Mouse (Mus musculus) kidney, postnatal 25 days (tissue): ENCODE measurements around the gene Dock6.
A peak's percentile ranks its signal among the peaks of the same experiment; 100 is the strongest.
"Not testable (repeated sequence)": the region's sequence is repeated elsewhere in the genome, so short reads cannot be mapped to it uniquely, and the experiment has no call there.

Source experiments
- DNase-seq, 2 experiments: peaks; one replicate each; pipeline ENCODE4 v3.0.0; 2021; ENCODE audit warnings: mixed read lengths in 2 of 2

Gene Dock6

DNA sequence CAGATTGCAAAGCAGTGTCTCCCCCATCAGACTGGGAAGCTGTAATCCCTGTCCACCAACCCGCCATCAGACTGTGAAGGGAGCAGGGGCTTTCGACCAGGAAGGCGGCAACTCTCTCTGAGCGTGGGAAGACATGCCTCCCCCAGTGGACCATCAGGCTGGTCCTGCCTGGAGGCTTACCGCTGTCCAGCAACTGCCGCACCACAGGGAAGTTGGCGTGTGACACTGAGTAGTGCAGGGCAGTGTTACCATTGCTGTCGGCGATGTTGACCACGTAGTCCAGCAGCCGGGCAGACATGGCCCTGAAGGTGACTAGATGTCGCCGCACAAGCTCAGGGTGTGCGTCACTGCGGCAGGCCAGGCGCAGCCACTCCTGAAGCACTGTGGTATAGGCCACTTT lies 78.1 kb downstream of the Dock6 start:
- DNase-seq: no peak

DNA sequence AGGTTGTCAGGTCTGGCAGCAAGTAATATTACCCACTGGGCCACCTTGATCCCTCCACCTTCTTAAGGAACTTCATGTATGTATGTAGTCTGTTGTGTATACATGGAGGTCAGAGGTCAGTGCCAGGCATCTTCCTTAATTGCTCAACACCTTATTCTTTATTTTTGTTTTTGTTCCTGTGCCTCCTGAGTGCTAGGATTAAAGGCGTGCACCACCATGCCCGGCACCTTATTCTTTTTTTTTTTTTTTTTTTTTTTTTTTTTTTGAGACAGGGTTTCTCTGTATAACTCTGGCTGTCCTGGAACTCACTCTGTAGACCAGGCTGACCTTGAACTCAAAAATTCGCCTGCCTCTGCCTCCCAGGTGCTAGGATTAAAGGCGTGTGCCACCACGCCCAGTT lies 79.0 kb downstream of the Dock6 start:
- not testable (repeated sequence) for DNase-seq

DNA sequence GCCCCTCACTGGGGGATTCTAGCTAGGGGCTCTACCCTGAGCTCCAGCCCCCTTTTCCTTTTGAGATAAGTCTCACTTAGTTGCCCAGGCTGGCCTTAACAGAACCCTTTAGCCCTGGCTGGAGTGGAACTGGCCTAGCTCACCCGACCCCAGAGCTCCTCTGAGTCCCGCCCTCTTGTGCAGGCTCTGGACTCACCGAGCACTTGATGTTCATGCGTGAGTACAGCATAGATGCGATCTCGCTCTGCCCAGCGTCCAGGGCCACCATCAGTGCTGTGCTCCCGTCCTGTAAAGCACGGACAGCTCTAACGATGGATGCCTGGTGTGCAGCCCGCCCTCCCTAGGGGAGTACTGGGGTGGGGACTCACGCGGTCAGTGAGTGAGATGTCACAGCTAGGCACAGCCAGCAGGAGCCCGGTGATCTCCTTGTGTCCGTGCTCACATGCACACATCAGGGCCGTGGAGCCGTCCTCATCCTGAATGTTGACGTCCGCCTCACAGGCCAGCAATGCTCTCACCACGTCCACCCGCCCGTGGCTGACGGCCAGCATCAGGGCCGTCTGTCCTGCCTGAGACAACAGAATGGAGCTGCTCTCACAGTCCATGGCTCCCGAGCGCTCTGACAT lies 82.8 kb downstream of the Dock6 start:
- peak in 1 of 2 experiments; percentile 54 for DNase-seq

DNA sequence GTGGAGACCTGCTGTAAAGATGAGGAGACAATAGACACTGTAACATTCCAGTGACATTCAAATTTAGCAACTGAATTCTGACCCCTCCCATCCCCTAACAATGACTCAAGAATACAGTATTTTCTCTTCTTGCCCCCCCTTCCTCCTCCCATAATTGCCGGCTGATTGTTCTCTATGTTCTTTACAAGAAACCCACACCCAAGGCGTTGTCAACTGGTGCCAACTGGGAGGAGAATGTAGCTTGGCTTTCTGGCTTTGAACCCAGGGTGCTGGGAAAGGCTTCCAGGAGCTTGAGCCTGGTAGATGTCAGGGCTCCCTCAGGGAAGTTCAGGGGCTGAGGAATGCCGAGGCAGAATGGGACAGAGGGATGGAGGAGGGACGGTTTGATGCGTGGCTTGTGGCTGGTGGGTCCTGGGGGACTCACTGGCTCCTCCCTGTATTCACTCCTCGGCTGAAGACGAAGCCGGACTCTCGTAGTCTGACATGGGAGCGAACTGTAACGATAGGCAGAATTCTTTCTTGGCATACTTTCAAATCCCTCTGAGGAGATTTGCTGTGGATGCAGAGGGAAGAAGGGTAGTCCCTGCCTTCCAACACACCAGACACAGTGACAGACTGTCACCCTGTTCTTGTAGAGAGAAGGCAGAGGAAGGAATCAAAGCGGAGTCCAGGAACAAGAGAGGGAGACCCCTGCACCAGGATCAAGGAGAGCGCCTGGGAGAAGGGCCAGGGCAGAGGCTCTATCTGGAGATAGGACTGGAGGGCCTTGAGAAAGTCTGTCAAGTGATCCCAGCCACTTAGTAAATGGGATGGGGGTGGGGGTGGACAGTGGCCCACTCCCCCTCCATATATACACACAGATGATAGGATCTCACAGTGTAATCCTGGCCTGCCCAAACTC lies 83.7 kb downstream of the Dock6 start:
- peak in 1 of 2 experiments; percentile 47 for DNase-seq

DNA sequence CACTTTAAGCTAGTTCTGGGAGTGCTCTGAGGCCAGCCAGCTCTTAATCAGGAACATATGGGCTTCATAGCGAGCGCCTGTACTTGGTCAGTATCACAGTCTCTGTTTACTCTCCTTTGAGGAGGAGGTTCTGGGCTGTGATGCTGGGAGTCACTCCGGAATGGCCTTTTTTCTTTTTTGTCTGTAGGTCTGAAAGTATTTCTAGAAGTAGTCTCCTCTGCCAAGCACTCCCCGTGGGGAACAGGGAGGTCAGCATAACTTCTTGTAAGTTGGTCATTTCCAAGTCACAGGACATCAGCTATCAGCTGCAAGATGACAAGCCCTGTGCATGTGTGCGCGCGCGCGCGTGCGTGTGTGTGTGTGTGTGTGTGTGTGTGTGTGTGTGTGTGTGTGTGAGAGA lies 84.5 kb downstream of the Dock6 start:
- peak in 1 of 2 experiments; percentile 65 for DNase-seq

DNA sequence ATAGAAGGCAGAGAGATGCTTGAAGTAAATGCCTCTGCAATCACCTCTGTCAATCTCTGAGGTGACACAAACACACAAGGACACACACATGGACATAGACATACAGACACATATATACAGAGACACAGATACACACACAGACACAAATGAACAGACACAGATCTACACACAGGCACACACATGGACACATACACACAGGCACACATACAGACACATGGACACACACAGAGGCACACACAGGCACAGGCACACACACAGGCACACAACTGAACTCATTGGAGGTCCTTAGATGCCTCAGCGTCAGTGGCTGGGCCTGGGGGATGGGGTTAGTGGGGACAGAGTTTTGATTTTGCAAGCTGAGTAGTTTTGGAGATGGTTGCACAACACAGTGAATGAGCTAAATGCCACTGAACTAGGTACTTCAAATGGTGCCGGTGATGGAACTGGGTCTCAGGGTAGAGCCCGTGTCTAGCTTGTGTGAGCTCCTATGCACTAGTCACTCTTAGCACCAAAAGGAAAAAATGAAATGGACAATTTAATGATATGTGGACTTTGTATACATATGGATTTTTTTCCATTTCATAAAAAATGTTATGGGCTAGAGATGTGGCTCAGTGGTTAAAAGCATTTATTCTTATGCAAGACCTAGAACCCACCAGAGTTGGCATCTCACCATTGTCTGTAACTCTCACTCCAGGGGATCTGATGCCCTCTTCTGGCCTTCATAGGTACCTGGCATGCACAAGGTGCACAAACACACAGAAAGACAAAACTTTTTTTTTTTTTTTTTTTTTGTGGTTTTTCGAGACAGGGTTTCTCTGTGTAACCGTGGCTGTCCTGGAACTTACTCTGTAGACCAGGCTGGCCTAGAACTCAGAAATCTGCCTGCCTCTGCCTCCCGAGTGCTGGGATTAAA lies 88.1 kb downstream of the Dock6 start:
- no peak for DNase-seq

DNA sequence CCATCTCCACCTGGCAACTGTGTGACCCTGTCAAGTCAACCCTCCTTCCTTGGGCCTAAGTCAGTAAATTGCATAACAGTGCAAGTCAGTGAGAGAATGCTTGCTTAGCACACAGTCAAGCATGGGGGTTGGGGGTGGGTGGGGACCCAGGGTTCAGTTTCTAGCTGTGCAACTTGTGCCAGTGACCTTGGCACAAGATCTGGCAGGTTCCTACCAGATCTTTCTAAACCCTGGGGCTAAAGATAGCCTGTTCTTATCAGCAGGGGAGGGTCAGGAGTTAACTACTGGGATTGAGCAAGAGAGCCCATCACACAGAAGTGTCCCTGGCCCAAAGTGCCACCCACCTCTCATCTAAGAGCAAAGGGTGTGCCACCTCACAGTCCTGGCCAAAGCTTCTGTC lies 90.3 kb downstream of the Dock6 start:
- DNase-seq: peak in 1 of 2 experiments; percentile 55

DNA sequence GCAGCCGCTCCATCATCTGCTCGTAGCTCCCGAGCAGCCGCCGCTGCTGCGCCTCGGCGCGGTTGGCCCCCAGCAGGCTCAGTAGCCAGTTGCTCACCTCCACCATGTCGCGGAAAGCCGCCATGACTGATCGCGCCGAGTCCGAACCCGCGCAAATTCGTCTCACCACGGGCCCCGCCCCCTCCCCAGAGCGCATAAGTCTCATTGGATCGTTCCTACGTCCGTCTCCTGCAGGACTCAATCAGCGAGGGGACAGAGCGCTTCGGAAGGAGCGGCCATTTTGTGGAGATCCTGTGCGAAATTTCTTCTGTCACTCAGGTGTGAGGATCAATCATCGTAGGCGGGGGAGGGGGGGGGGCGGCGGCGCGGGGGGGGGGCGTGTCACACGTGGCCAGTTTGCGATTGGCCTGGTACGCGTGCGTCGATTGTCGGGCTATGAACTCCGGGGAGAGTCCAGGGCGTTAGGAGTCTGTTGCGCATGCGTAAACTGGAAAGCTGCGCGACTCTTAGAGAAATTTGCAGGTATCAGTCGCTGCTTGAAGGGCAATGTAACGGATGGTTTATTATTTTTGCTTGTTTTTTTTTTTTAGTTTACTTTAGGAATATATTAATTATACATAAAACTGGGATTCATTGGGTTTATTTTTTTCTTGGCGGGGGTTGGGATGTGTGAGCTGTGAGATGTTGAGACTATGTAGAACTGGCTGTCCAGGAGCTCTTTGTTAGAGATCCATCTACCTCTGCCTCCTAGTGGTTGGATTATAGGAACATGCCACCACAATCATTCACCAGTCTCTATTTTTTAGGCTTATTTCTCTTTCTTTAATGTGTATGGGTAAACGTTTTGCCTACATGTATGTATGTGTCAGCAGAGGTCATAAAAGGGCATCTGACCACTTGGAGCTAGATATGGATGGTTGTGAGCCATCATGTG lies 92.0 kb downstream of the Dock6 start, which contains the start of gene Spc24:
Gene Spc24 (minus strand): TSS at position 149 of the 934 bp plus-strand sequence.
- DNase-seq: peak; percentile 95 to 98

DNA sequence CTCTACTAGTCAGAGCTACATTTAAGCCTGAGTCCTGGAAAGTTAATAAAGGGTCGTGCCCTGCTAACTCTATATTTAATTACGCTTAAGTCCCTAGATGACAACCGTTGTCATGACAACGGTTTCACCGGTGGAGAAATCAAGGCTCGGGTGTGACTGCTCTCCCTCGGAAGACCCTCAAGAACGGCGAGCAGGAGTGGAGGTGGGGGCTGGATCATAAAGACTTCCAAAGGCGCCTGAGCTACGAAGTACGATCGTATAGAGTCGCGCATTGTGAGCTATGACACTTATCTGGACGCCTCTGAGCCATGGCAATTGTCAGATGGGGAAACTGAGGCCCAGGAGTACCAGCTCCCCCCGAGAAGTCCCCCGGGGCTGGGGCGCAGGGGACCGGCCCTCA lies 92.7 kb downstream of the Dock6 start:
- no peak for DNase-seq

DNA sequence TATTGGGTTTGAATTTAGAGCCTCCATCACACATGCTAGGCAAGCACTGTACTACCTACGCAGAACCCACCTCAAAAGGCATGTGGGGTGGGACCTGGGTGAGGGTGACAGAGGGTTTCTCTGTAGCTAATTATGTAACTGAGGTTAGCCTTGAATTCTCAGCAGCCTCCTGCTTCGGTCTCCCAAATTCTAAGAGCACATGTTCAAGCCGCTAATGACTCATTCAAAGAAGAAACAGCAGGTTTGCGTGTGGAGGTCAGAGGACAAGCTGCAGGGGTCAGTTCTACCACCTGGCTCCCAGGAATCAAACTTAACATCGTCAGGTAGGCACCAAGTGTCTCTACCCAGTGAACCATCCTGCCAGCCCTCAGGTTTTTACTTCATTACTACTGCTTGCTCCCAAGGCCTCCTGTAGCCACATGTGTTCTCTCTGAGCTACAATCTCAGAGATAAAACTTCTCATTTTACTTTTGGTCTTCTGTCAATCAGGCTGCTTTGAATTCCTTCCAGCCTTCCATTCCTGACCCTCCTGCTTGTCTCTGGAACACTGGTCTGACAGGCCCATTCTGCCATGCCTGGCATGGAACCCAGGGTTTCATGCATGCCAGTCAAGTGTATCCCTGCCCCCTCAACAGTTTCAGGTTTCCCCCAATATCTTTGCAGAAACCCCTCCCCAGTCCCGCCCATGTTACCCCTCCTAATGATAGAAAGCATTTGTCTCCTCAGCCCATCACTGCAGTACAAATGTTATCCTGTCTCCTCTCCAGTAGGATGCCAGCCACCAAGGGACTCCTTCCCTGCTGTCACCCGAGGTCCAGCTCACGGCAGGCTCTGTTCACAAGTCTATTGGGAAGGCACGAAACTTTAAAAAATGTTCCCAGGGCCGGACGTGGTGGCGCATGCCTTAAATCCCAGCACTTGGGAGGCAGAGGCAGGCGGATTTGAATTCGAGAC lies 93.6 kb downstream of the Dock6 start:
- DNase-seq: no peak

DNA sequence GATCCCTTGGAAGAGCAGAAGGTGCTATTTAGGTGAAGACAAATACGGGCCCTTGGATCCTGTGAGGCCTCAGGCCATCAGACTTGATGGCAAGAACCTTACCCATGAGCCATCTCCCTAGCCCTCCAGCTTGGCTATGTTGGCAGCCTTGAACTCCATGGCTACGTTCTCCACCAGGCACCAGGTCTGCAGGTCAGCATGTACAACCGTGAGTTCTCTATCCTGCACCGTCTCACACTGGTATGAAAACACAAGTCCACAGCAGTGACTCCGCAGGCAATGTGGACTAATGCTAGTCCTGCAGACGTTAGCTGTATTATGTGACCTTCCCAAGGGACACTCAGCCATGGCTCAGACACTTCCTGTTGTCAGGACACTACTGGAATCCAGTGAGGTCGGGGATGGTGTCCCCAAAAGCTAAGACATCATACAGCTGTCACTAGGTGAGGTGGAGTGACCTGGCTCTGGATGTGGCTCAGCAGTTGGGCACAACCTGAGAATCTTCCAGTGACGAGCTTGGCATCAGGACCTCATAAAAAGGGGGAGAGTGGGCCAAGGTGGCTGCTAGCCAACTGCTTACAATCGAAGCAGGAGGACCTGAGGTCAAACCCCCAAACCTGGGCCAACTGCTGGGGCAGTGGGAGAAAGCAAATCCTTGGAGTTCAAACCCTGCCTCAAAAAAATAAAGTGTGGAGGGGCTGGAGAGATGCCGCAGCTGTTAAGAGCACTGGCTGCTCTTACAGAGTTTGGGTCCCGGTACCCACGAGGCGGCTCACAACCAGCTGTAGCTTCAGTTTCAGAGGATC lies 97.7 kb downstream of the Dock6 start:
- DNase-seq: peak; percentile 33 to 64

DNA sequence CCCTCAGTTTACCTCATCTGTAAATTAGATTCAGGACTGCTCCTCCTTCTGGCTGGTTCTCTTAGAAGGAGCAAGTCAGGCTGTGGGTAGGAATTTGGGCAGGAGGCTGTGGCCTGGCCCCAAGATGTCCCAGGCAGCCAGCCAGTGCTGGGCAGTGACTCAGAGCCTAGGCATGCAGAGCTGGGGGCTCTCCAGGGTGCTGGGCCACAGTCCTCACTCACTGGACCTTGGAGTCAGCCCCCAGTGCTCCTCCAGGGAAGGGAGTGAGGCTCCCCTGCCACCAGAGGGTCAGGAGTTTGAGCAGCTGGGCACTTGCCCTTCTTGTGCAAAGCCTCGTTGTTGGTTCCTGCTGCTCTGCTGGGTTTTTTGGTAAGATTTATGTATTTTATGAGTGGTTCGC lies 98.4 kb downstream of the Dock6 start:
- peak; percentile 70 to 89 for DNase-seq

DNA sequence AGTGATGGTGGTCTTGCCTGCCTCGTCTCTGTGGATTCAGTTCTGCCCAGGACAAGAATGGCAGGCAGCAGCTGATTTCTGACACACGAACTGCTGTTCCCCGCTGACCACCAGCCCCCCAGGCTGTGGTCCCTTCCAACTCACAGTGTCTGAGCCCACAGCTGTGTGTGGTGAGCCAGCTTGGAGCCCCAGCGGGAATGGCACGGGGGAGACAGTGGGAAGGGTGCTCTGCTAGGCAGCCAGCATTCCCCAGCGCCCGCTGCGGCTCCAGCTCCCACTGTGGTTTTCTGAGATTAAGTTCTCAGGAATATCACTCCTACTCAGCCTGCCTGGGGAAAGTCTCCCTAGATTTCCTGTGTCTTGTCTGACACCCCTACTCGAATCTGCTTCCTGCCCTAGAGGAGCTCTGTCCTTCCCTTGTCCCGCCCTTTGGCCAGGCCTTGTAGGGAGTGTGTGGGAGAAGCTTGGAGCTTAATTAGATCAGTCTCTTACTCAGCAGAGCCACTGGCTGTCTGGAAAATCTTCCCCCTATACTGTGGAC lies 100.1 kb downstream of the Dock6 start:
- DNase-seq: peak; percentile 66 to 87

DNA sequence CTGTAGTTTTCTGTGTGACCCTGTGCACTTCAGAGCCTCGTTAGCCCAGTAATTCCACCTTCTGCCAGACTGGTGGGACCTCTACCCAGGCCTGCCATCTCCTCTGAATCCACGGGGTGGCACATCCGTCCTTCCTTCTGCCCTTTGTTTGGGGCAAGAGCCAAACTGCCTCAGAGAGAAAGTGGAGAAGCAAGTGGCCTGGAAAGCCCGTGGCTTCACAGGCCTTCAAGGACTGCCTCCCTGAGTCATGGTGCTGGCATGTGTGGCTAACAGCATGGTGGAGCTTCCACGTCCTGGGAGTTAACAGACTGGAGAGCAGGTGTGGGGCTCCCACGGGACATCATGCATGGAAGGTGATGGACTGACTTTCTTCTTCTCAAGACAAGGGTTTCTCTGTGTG lies 101.1 kb downstream of the Dock6 start:
- DNase-seq: peak; percentile 36 to 55

DNA sequence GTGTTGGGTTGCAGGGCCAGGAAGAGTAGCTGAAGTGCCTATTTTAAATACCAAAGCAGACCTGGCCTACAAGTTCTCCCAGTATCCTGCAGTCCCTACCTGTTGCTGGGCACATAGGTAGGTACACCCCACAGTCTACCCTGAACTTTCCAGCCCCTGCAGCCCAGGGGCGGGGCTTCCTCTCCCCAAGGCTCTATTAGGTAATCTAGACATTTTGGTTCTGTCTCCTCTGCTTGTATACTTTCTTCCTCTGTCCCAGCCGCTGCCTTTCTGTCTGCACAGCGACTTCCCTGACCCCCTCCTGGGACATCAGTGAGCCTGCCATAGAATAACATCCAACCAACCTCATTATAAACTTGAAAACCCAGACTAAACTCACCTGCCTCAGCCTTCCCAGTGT lies 102.1 kb downstream of the Dock6 start:
- DNase-seq: no peak
